Mouse (Mus musculus) lung, embryonic 16.5 days (tissue): ENCODE results near the gene Rs1. TPM values are rescaled to one million over a fixed set of nuclear protein-coding genes. Genes with fewer than 3 reads are reported as not detected.
"Not testable (repeated sequence)": the region's sequence is repeated elsewhere in the genome, so short reads cannot be mapped to it uniquely, and the experiment has no call there.

Experiments used
- ATAC-seq: fragments of 200-750 bp; cut with Nextera tagmentation; 2 replicates; pipeline ENCODE4 v1.8.0; 2017; ENCODE audit warnings: low read depth, mild to moderate bottlenecking, moderate library complexity
- H3K27ac ChIP-seq: fragments of 300-500 bp; sonication (generic); 2 replicates; pipeline ENCODE4 v1.5.1; 2014; ENCODE audit warnings: mild to moderate bottlenecking, control low read depth, low read length
- H3K27me3 ChIP-seq: fragments of 300-500 bp; sonication (generic); 2 replicates; pipeline ENCODE4 v1.6.1; 2014; ENCODE audit warnings: low read depth, low read length, mixed read lengths; ENCODE audit not compliant: control insufficient read depth, insufficient read depth
- H3K36me3 ChIP-seq: fragments of 300-500 bp; sonication (generic); 2 replicates; pipeline ENCODE4 v1.6.1; 2014; ENCODE audit warnings: low read length; ENCODE audit not compliant: control insufficient read depth, insufficient read depth
- H3K4me1 ChIP-seq: fragments of 300-500 bp; sonication (generic); replicated peaks from 2 replicates; pipeline ENCODE4 v1.6.1; 2014; ENCODE audit warnings: low read length, mixed read lengths; ENCODE audit not compliant: control insufficient read depth, insufficient read depth
- H3K4me2 ChIP-seq: fragments of 300-500 bp; sonication (generic); 2 replicates; pipeline ENCODE4 v1.6.1; 2014; ENCODE audit warnings: low read depth, low read length, control low read depth
- H3K4me3 ChIP-seq: fragments of 300-500 bp; sonication (generic); 2 replicates; pipeline ENCODE4 v1.5.1; 2014; ENCODE audit warnings: mild to moderate bottlenecking, low read length, control low read depth
- H3K9ac ChIP-seq: fragments of 300-500 bp; sonication (generic); 2 replicates; pipeline ENCODE4 v1.6.1; 2014; ENCODE audit warnings: low read length, control low read depth
- H3K9me3 ChIP-seq: fragments of 300-500 bp; sonication (generic); 2 replicates; pipeline ENCODE4 v1.6.1; 2016; ENCODE audit warnings: low read length; ENCODE audit not compliant: control insufficient read depth
- WGBS: fragments of 180-500 bp; shearing (Covaris S2); extraction: QIAGEN DNeasy Blood & Tissue Kit; methylation state at CpG from one replicate; pipeline ENCODE4 v1.1.7; 2014; 5-methylcytosine and 5-hydroxymethylcytosine counted together
- polyA plus RNA-seq: library from polyadenylated mRNA; unstranded; fragments of >200 nt; fragmentation: Nextera tagmentation; extraction: Ambion mirVana; gene quantifications from 2 replicates; pipeline ENCODE4 v1.2.1, GENCODE M21; 2015

Rs1 gene
- 0.14 TPM in 1 of 2 replicates, not detected in the other for polyA plus RNA-seq

DNA sequence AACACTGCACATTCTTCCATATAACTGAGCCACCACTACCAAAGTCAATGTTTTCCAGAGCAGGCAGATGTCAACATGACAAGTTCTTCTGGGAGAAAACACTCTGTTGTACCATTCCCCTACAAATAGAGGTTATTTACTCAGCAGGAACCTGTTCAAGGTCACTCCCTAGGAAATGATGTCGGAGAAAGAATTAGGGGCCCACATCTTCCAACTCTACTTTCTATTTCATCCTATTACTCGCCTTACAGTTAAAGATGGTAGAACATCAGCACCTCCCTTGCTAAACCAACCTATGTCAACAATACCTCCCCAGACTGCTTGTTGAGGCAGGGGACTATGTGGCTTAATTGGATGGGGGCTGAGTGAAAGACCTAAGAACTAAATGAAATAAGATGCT is at the start of gene Rs1:
TSS of gene Rs1 (plus strand) at position 301 of the 400 bp plus-strand sequence.
- H3K9ac ChIP-seq: no peak within 1 kb of the TSS
- no peak within 1 kb of the TSS for H3K27ac ChIP-seq
- no peaks in the 10 kb centered on the region for H3K9me3 ChIP-seq
- H3K4me1 ChIP-seq: no peaks in the 10 kb centered on the region
- H3K27me3 ChIP-seq: peaks cover 4% of the 10 kb centered on the region
- peak within 1 kb of the TSS; percentile 50 for H3K4me2 ChIP-seq
- ATAC-seq: no peak
- peak within 1 kb of the TSS; percentile 59 for H3K4me3 ChIP-seq
- WGBS: 71% methylated on average over 2 of the region's 2 CpGs
- H3K36me3 ChIP-seq: no peaks in the 10 kb centered on the region

DNA sequence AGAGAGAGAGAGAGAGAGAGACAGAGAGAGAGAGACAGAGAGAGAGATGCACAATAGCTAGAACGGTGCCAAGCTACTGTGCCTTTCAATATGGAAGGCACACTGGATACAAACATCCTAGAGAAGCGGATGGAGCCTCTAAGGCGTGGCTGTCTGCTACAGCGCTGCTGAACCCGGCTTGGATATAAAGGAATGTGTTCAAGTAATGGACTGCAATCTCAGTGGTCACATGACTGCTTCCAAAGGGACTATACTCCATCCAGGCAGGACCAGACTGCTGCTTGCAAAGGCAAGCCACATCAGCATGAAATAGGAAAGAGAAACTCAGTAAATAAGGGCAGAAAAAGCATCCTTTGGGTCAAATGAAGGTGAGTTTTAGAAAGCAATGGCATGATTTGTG is 32.2 kb upstream of the Rs1 start, which contains the start of gene Ppef1:
TSS of gene Ppef1 (minus strand) at position 116 of the 400 bp plus-strand sequence.
- no peaks in the 10 kb centered on the region for H3K4me1 ChIP-seq
- no peaks in the 10 kb centered on the region for H3K36me3 ChIP-seq
- no peak within 1 kb of the TSS for H3K4me2 ChIP-seq
- no peaks in the 10 kb centered on the region for H3K9me3 ChIP-seq
- ATAC-seq: no peak
- no peak within 1 kb of the TSS for H3K4me3 ChIP-seq
- H3K27ac ChIP-seq: no peak within 1 kb of the TSS
- WGBS: 58% methylated on average over 5 of the region's 5 CpGs
- no peak within 1 kb of the TSS for H3K9ac ChIP-seq
- H3K27me3 ChIP-seq: peaks cover 3% of the 10 kb centered on the region; the same call in 1 of the 2 replicates

DNA sequence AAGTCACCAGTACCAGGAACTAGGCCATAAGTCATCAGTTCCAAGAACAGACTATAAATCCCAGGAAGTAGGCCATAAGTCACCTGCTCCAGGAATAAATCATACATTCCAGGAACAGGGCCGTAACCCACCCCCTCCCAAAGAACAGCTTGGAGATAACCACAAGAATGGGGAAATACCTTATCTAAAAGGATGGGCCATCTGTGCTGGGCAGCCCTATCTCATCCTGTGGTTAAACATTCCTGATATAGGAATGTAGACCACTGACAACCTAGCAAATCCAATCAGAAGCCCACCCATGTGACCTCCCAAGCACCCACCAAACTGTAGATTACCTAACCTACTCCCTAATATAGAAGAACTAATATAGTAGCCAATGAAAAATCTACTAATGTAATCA is 22.4 kb upstream of the Rs1 start:
- Histone ChIP-seq H3K27me3 (no peaks in the 10 kb centered on the region), H3K4me1 (no peaks in the 10 kb centered on the region), H3K36me3 (no peaks in the 10 kb centered on the region), H3K4me2 (no peak overlapping the region), H3K9me3 (no peaks in the 10 kb centered on the region), H3K9ac (no peak overlapping the region), H3K4me3 (no peak overlapping the region), H3K27ac (no peak overlapping the region)
- no peak for ATAC-seq
- 89% methylated on average over 1 of the region's 1 CpGs for WGBS

DNA sequence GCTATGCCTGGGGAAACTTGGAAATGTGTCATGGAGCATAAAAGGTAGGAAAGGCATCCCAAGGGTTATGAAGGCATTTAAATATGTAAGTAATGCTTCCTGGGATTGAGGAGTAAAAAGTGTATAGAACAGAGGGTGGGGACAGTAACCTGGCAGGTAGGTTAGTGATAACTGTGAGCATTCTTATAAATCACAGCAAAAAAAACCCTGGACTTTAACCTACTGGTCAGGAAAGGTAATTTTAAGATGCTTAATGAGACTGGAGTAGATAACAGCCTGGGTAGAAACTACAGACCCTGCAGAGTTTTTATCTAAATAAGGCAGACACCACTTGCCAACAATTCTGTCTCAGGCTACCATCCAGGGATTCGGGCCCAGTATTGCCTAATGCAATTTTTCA is 19.2 kb upstream of the Rs1 start:
- Histone ChIP-seq H3K4me2 (no peak overlapping the region), H3K27ac (no peak overlapping the region), H3K9ac (no peak overlapping the region), H3K9me3 (no peaks in the 10 kb centered on the region), H3K27me3 (no peaks in the 10 kb centered on the region), H3K36me3 (no peaks in the 10 kb centered on the region), H3K4me3 (no peak overlapping the region), H3K4me1 (no peaks in the 10 kb centered on the region)
- no peak for ATAC-seq
- WGBS: 70% methylated on average over 1 of the region's 1 CpGs

DNA sequence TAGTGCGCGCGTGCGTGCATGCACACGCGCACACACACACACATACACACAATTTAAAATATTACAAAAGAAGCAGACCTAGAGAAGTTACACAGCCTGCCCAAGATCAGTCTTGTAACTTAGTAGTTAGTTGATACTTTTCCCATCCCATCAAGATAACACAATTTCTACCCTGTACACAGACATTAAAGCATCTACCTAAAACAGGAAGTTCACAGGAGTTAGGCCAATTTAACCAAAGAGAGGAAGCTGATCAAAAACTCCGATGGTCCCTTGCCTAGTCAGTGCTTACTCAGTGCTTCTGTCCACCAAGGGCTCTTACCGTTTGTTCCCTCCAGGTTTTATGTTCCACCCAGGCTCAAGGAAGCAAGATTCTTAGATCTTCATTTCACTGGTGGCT is 17.0 kb upstream of the Rs1 start:
- Histone ChIP-seq H3K4me1 (no peaks in the 10 kb centered on the region), H3K9ac (no peak overlapping the region), H3K9me3 (no peaks in the 10 kb centered on the region), H3K4me3 (no peak overlapping the region), H3K27ac (no peak overlapping the region), H3K36me3 (no peaks in the 10 kb centered on the region), H3K27me3 (no peaks in the 10 kb centered on the region), H3K4me2 (no peak overlapping the region)
- 89% methylated on average over 8 of the region's 8 CpGs for WGBS
- ATAC-seq: no peak

DNA sequence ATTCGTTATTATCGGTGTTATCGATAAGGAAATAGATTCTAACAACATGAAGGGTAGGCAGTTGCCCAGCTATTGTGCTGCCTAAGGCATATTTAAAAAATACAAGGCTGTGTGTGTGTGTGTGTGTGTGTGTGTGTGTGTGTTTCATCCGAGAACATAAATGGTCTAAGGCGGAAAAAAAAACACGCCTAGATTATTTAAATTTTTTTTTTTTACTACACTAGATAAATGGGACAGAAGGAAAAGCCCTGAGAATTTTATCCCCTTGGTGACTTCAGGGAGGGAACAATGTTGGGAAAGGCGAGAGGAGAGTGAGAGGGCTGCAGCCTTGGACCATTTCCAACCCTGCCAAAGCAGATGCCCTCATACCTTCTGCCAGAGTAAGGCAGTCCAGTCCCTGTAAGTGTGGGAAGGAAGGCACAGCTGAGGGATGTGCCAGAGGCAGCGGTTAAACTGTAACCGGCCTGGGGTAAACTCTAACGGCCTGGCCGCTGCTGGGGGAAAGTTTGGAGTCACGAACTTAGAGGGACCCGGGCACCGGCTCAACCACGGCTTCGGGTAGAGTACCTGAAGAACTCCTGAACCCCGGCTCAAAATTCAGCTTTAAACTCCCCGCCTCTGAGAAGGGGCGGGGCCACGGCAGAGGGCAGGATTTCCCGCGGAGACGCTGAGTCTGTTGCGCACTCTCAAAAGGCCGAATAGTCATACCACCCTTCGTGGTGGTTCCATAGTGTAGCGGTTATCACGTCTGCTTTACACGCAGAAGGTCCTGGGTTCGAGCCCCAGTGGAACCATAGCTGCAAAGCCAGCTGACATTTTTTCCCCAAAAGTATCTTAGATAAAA is 2.2 kb upstream of the Rs1 start:
- H3K27ac ChIP-seq: no peak overlapping the region
- no peaks in the 10 kb centered on the region for H3K36me3 ChIP-seq
- peak overlapping the region; percentile 50 for H3K4me2 ChIP-seq
- H3K27me3 ChIP-seq: peaks cover 2% of the 10 kb centered on the region
- no peaks in the 10 kb centered on the region for H3K4me1 ChIP-seq
- 25% methylated on average over 30 of the region's 30 CpGs for WGBS
- no peaks in the 10 kb centered on the region for H3K9me3 ChIP-seq
- peak; percentile 97 for ATAC-seq
- H3K9ac ChIP-seq: peak overlapping the region; percentile 52
- peak overlapping the region; percentile 59 for H3K4me3 ChIP-seq

DNA sequence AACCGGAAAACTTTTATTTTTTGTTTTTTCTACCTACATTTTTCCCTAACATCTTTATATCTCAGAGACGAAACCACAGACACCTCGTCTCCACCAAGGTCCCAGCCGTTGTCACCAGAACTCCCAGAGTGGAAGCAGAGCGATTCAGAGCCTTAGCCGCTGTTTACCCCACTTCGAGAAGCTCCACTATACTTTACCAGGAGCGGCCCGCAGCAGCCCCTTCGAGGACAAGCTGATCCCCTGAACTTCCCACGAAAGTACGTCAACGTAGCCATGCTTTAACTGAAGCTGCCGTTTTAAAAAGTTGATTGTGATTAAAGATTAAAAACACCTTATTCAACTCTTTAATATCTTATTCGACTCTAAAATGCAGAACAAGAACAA is 1.6 kb upstream of the Rs1 start:
- 0 out of 2 replicates have a peak overlapping the region, but pooled peaks have one; percentile 10 for H3K27ac ChIP-seq
- peaks cover 2% of the 10 kb centered on the region for H3K27me3 ChIP-seq
- H3K4me3 ChIP-seq: peak overlapping the region; percentile 59
- H3K36me3 ChIP-seq: no peaks in the 10 kb centered on the region
- ATAC-seq: peak; percentile 91
- no peaks in the 10 kb centered on the region for H3K4me1 ChIP-seq
- H3K9me3 ChIP-seq: no peaks in the 10 kb centered on the region
- WGBS: 20% methylated on average over 15 of the region's 15 CpGs
- peak overlapping the region; percentile 41; the same call in 1 of the 2 replicates for H3K9ac ChIP-seq
- peak overlapping the region; percentile 50 for H3K4me2 ChIP-seq

DNA sequence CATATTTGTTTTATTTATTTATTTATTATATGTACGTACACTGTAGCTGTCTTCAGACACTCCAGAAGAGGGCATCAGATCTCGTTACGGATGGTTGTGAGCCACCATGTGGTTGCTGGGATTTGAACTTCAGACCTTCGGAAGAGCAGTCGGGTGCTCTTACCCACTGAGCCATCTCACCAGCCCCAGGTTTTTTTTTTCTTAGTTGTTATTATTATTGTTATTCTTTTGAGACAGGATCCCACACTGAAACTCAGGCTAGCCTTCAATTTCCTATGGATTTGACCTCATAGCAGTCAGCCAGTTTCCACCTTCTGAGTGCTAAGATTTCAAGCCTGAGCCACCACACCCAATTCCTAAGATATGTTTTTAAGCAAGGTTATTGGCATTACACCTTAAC is 1.8 kb downstream of the Rs1 start:
- 75% methylated on average over 5 of the region's 5 CpGs for WGBS
- not testable (repeated sequence) for H3K9me3 ChIP-seq, H3K4me2 ChIP-seq, H3K4me3 ChIP-seq, H3K27me3 ChIP-seq, H3K36me3 ChIP-seq, H3K4me1 ChIP-seq, H3K9ac ChIP-seq, ATAC-seq, H3K27ac ChIP-seq

DNA sequence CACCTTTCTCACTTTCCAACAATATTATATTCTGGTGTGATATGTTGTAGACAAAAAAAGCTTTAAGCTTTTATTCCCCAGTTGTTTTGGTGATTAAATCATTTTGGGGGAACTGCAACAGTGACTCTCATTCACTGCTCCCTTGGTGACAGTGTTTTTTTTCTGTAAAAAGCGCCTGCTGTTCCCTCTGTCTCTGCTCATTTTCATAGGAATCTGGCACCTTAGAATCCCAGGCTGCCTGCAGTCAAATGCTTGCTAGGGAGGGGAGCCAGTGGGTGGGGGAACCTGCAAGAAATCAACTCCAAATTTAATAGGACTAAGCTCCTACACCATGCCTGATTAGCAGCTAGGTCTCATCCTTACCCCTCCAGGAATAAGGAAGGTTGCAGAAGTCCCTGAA is 5.2 kb downstream of the Rs1 start:
- ATAC-seq: no peak
- H3K9me3 ChIP-seq: no peaks in the 10 kb centered on the region
- no peak overlapping the region for H3K4me3 ChIP-seq
- peaks cover 4% of the 10 kb centered on the region for H3K27me3 ChIP-seq
- no peak overlapping the region for H3K9ac ChIP-seq
- no peak overlapping the region for H3K27ac ChIP-seq
- H3K4me2 ChIP-seq: no peak overlapping the region
- no peaks in the 10 kb centered on the region for H3K4me1 ChIP-seq
- H3K36me3 ChIP-seq: no peaks in the 10 kb centered on the region
- WGBS: 27% methylated on average over 1 of the region's 1 CpGs
